ENCODE assay signal across 8 mouse cellular contexts in the genomic region with DNA sequence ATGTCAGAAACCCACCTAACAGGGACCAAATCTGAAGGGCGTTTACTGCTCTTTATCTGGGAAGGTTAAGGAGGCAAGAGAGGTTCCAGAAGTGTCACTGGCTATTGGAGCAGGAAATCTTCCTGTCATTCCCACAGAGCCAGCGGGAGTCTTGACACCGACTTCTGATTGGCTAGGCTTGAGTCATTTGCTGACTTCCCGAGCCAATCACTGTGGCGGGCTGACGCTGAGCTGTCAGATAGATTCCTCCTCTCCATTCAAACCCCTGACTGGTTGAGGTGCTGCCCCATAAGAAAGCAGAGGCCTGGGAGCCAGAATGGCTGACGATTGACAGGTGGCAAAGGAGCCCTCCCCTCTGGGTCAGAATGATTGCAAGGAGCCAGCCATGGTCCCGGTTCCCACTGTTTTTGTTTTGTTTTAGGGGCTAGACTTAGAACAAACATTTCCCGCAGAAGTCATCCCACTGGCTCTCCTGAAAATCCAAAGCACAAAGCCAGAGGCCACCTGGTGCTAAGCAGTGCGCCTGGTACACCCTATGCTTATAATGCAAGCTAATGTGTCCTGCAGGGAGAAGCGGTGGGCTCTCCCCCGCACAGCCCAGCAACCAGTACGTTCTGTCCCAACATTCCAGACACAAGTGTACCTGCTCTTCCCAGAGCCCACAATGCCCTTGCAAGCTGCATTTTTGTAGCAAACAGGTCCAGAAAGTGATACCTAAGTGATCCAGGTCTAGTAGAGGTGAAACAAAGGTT. TPM values are rescaled to one million over a fixed set of nuclear protein-coding genes. Genes with fewer than 3 reads are reported as not detected.
DNase-seq lines count a peak whose midpoint lies in the region; ATAC-seq lines count a peak whose summit lies in the region.

No protein-coding gene starts in this region.

- H3K4me1 ChIP-seq in forebrain, embryonic 13.5 days, result peaks cover 22% of the 10 kb centered on the region
- H3K4me1 ChIP-seq in kidney, embryonic 14.5 days (ENCODE audit: control insufficient read depth, insufficient read depth, low read length), result peaks cover 22% of the 10 kb centered on the region
- H3K4me1 ChIP-seq in midbrain, embryonic 10.5 days, result peaks cover 25% of the 10 kb centered on the region

- 31% methylated on average over 13 of the region's 13 CpGs for WGBS in forebrain, embryonic 13.5 days
- 18% methylated on average over 13 of the region's 13 CpGs for WGBS in kidney, embryonic 14.5 days
- 34% methylated on average over 13 of the region's 13 CpGs for WGBS in midbrain, embryonic 10.5 days

- peak; percentile 81 for ATAC-seq in forebrain, embryonic 13.5 days
- ATAC-seq in kidney, embryonic 14.5 days (ENCODE audit: low FRiP score, low TSS enrichment), result peak; percentile 69; the same call in 1 of the 2 replicates
- no peak for ATAC-seq in inflammation-experienced regulatory T-cells, adult 6 months

- peak overlapping the region; percentile 32; the same call in 1 of the 2 replicates for H3K9ac ChIP-seq in forebrain, embryonic 13.5 days
- H3K9ac ChIP-seq in kidney, embryonic 14.5 days (ENCODE audit: low read depth, low read length), result no peak overlapping the region

- H3K27ac ChIP-seq in forebrain, embryonic 13.5 days, result no peak overlapping the region
- peak overlapping the region; percentile 44; the same call in 1 of the 2 replicates for H3K27ac ChIP-seq in kidney, embryonic 14.5 days (ENCODE audit: low read depth, low read length)
- H3K27ac ChIP-seq in midbrain, embryonic 10.5 days (replicated peaks), result no peak overlapping the region

- no peaks in the 10 kb centered on the region for H3K9me3 ChIP-seq in forebrain, embryonic 13.5 days (replicated peaks)
- H3K9me3 ChIP-seq in kidney, embryonic 14.5 days (ENCODE audit: control insufficient read depth, low read length), result no peaks in the 10 kb centered on the region
- H3K9me3 ChIP-seq in midbrain, embryonic 10.5 days (replicated peaks), result no peaks in the 10 kb centered on the region

- no peaks in the 10 kb centered on the region for H3K36me3 ChIP-seq in forebrain, embryonic 13.5 days (ENCODE audit: poor library complexity, severe bottlenecking)
- no peaks in the 10 kb centered on the region for H3K36me3 ChIP-seq in kidney, embryonic 14.5 days (ENCODE audit: control insufficient read depth, insufficient read depth, low read length)
- no peaks in the 10 kb centered on the region for H3K36me3 ChIP-seq in midbrain, embryonic 10.5 days

- DNase-seq in cerebellum, adult 11-12 months, result peak; percentile 63
- DNase-seq in cerebellum, adult 11 months, result no peak
- peak; percentile 61 for DNase-seq in adrenal gland, postnatal 25 days
- peak; percentile 53 for DNase-seq in midbrain, embryonic 10.5 days (ENCODE audit: low spot score)
- DNase-seq in gastrocnemius, postnatal 4 days (ENCODE audit: low spot score in 2 of 2), result no peak

- H3K4me2 ChIP-seq in forebrain, embryonic 13.5 days, result peak overlapping the region; percentile 43
- peak overlapping the region; percentile 36 for H3K4me2 ChIP-seq in kidney, embryonic 14.5 days (replicated peaks; ENCODE audit: low read depth, low read length)

- no peak overlapping the region for H3K4me3 ChIP-seq in forebrain, embryonic 13.5 days
- peak overlapping the region; percentile 4; the same call in 1 of the 2 replicates for H3K4me3 ChIP-seq in kidney, embryonic 14.5 days (ENCODE audit: low read length)
- H3K4me3 ChIP-seq in midbrain, embryonic 10.5 days, result 0 out of 2 replicates have a peak overlapping the region, but pooled peaks have one; percentile 4

- no peaks in the 10 kb centered on the region for H3K27me3 ChIP-seq in forebrain, embryonic 13.5 days
- H3K27me3 ChIP-seq in kidney, embryonic 14.5 days (ENCODE audit: control insufficient read depth, insufficient read depth, low read length), result no peaks in the 10 kb centered on the region
- H3K27me3 ChIP-seq in midbrain, embryonic 10.5 days (ENCODE audit: low read depth, poor library complexity, severe bottlenecking), result no peaks in the 10 kb centered on the region

RNA-seq across cellular contexts. Expression of a gene that starts 22.9 kb away (rescaled TPM):
- total RNA-seq in adrenal gland, postnatal 25 days (2021), result 1.1 and 1.6 TPM in 2 replicates
- polyA plus RNA-seq in forebrain, embryonic 13.5 days (2015; fragmentation: Nextera tagmentation; extraction: Ambion mirVana), result 4.3 and 5.0 TPM in 2 replicates
- polyA plus RNA-seq in kidney, embryonic 14.5 days (2014; fragmentation: Nextera tagmentation; extraction: Ambion mirVana), result 2.0 and 3.2 TPM in 2 replicates
- polyA plus RNA-seq in midbrain, embryonic 10.5 days (2016; fragmentation: Nextera tagmentation; extraction: Ambion mirVana), result 1.4 and 1.9 TPM in 2 replicates
- 10 to 100 TPM; 62.4 to 71.7 (median 66.6) TPM for polyA plus RNA-seq in inflammation-experienced regulatory T-cells, adult 6 months (2017; shearing (Covaris generic))
- total RNA-seq in gastrocnemius, postnatal 4 days (2021), result under 1 TPM; 0.91 to 0.93 TPM

RNA-seq across cellular contexts. Expression of a gene that starts 32.4 kb away (rescaled TPM):
- 34.7 and 41.6 TPM in 2 replicates for total RNA-seq in adrenal gland, postnatal 25 days (2021)
- 13.4 and 13.9 TPM in 2 replicates for polyA plus RNA-seq in forebrain, embryonic 13.5 days (2015; fragmentation: Nextera tagmentation; extraction: Ambion mirVana)
- polyA plus RNA-seq in kidney, embryonic 14.5 days (2014; fragmentation: Nextera tagmentation; extraction: Ambion mirVana), result 16.6 and 16.7 TPM in 2 replicates
- 7.4 and 7.9 TPM in 2 replicates for polyA plus RNA-seq in midbrain, embryonic 10.5 days (2016; fragmentation: Nextera tagmentation; extraction: Ambion mirVana)
- 10 to 100 TPM; 13.0 to 17.7 (median 16.0) TPM for polyA plus RNA-seq in inflammation-experienced regulatory T-cells, adult 6 months (2017; shearing (Covaris generic))
- total RNA-seq in gastrocnemius, postnatal 4 days (2021), result 10 to 100 TPM; 21.0 to 21.4 TPM

RNA-seq across cellular contexts. Expression of a gene that starts 41.4 kb away (rescaled TPM):
- total RNA-seq in adrenal gland, postnatal 25 days (2021), result 15.0 and 20.3 TPM in 2 replicates
- 10.9 and 11.0 TPM in 2 replicates for polyA plus RNA-seq in forebrain, embryonic 13.5 days (2015; fragmentation: Nextera tagmentation; extraction: Ambion mirVana)
- polyA plus RNA-seq in kidney, embryonic 14.5 days (2014; fragmentation: Nextera tagmentation; extraction: Ambion mirVana), result 12.0 and 13.1 TPM in 2 replicates
- 10.3 and 10.4 TPM in 2 replicates for polyA plus RNA-seq in midbrain, embryonic 10.5 days (2016; fragmentation: Nextera tagmentation; extraction: Ambion mirVana)
- 1 to 10 TPM; 1.1 to 2.1 (median 1.5) TPM for polyA plus RNA-seq in inflammation-experienced regulatory T-cells, adult 6 months (2017; shearing (Covaris generic))
- 10 to 100 TPM; 24.0 to 25.9 TPM for total RNA-seq in gastrocnemius, postnatal 4 days (2021)

RNA-seq across cellular contexts. Expression of a gene that starts 59.6 kb away (rescaled TPM):
- total RNA-seq in adrenal gland, postnatal 25 days (2021), result 26.8 and 30.8 TPM in 2 replicates
- 75.5 and 77.3 TPM in 2 replicates for polyA plus RNA-seq in forebrain, embryonic 13.5 days (2015; fragmentation: Nextera tagmentation; extraction: Ambion mirVana)
- 73.9 and 79.4 TPM in 2 replicates for polyA plus RNA-seq in kidney, embryonic 14.5 days (2014; fragmentation: Nextera tagmentation; extraction: Ambion mirVana)
- polyA plus RNA-seq in midbrain, embryonic 10.5 days (2016; fragmentation: Nextera tagmentation; extraction: Ambion mirVana), result 75.7 and 78.5 TPM in 2 replicates
- polyA plus RNA-seq in inflammation-experienced regulatory T-cells, adult 6 months (2017; shearing (Covaris generic)), result 10 to 100 TPM; 36.1 to 40.9 (median 39.8) TPM
- 10 to 100 TPM; 28.3 to 32.2 TPM for total RNA-seq in gastrocnemius, postnatal 4 days (2021)

Comparison
In these comparisons a context has a peak if more than half of its experiments do, and no peak if none do; other contexts are left out.
1. DNase-seq: peak in cerebellum, adult 11-12 months (single experiment), adrenal gland, postnatal 25 days (single experiment) and midbrain, embryonic 10.5 days (single experiment); none in cerebellum, adult 11 months (single experiment) and gastrocnemius, postnatal 4 days (0 of 2).
2. RNA of a gene that starts 22.9 kb away (polyA plus RNA-seq): 62.4 to 71.7 TPM in inflammation-experienced regulatory T-cells, adult 6 months; 4.3 to 5.0 TPM in forebrain, embryonic 13.5 days, 2.0 to 3.2 TPM in kidney, embryonic 14.5 days and 1.4 to 1.9 TPM in midbrain, embryonic 10.5 days; every median in the first group is over 10 times any median in the second.